Mouse (Mus musculus) thymus, adult 2 months (tissue): ENCODE measurements around the gene Ski.

Source experiments
- CTCF ChIP-seq: fragments of 200-500 bp; IDR thresholded peaks from 2 replicates; pipeline ENCODE4 v1.5.1; 2012; ENCODE audit warnings: mild to moderate bottlenecking, control low read depth, low read length, moderate library complexity, borderline replicate concordance; ENCODE audit not compliant: control insufficient read depth, poor library complexity, insufficient read depth; ENCODE audit errors: extremely low read depth
- POLR2A ChIP-seq: fragments of 200-500 bp; IDR thresholded peaks from 2 replicates; pipeline ENCODE4 v1.6.1; 2012; ENCODE audit warnings: mild to moderate bottlenecking, low read length, control low read depth, moderate library complexity; ENCODE audit not compliant: control insufficient read depth, poor library complexity, insufficient read depth; ENCODE audit errors: extremely low read depth

DNA sequence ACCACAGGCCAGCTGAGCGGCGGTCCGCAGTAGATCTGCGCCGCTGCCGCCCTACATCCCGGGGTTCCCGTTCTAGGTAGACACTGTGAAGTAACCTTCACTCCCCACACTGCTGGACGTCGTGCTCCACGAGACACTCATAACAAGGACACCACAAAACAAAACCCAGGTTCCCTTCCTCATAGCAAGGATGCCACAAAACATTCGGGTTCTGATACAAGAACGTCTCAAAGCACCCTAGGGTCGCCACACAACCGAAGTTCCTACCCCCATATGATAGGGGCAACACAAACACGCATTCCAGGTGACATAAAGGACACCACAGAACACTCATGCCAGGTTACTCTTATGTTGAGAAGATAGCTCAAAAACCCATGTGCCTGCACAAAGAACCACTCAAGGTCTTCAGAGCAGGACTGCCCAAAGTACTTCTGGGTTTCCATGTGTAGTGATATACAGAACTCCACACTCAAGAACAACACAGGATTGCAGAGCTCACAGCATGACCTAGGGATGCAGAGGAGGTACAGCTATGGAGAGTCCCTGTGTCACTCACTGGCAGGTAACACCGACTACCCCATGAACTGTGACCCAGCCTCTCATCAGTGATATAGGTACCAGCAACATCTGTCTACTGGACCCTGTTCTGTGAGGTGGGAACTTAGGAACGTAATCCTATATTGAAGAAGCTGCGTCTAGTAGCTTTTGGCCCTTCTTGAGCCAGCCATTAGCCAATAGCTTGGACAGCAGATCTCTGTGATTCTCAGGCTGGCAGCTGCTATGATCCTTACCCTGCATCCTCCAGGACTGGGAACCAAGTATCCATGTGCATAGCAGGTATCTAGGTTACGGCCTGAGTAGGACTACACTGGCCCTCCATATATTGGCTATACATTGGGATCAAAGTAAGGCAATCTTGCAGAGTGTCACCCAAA lies 1.5 kb upstream of the Ski start:
- TF ChIP-seq POLR2A = no peak
- TF ChIP-seq CTCF = no peak
